28 mouse cellular contexts compared by ENCODE assay signal in genomic region chr7:46184232-46184631, GRCm38 (mm10). TPM values are rescaled to one million over a fixed set of nuclear protein-coding genes. Genes with fewer than 3 reads are reported as not detected.
"Had no signal": no experiment of that assay in that cellular context is flagged by ENCODE, and none has a peak within 500 bp of the region (broad histone marks: within the 10 kb centered on the region; RNA-seq: fewer than 3 reads in every experiment).

No protein-coding gene starts in this region.

- H3K27ac ChIP-seq: kidney, embryonic 15.5 days; limb, embryonic 10.5 days; limb, embryonic 13.5 days; liver, embryonic 13.5 days; midbrain, embryonic 10.5 days; midbrain, embryonic 13.5 days; stomach, postnatal 0 days had no signal

- DNase-seq: kidney, adult 8-10 months; kidney, postnatal 10 days; kidney, postnatal 4 days; liver; liver, embryonic 13.5 days; lung, adult 2 months; lung, postnatal 14 days; lung, postnatal 4 days; right cerebral cortex, adult 18-20 months; right cerebral cortex, postnatal 14 days; right cerebral cortex, postnatal 4 days; thymus, adult 2 months; thymus, postnatal 14 days; thymus, postnatal 4 days had no signal

- H3K4me1 ChIP-seq: liver, embryonic 13.5 days had no signal

- ATAC-seq: midbrain, embryonic 13.5 days; midbrain, embryonic 16.5 days had no signal

- H3K4me3 ChIP-seq: kidney, embryonic 15.5 days; limb, embryonic 10.5 days; limb, embryonic 13.5 days; liver, embryonic 13.5 days; megakaryocyte, embryonic 14.5 days; midbrain, embryonic 10.5 days; midbrain, embryonic 13.5 days had no signal

RNA-seq across cellular contexts. Expression of gene Ush1c, which starts 54.1 kb away (rescaled TPM):
- total RNA-seq: left cerebral cortex, postnatal 25 days had no signal
- polyA plus RNA-seq: liver, embryonic 13.5 days; lung, adult 2 months had no signal

RNA-seq across cellular contexts. Expression of gene Otog, which starts 56.6 kb away (rescaled TPM):
- polyA plus RNA-seq: liver, embryonic 13.5 days; liver, embryonic 16.5 days; lung, adult 2 months; lung, embryonic 16.5 days; midbrain, embryonic 10.5 days; neural tube, embryonic 11.5 days; neural tube, embryonic 14.5 days; stomach, embryonic 14.5 days; stomach, postnatal 0 days had no signal
